14 mouse cellular contexts compared by ENCODE assay signal in the genomic region with DNA sequence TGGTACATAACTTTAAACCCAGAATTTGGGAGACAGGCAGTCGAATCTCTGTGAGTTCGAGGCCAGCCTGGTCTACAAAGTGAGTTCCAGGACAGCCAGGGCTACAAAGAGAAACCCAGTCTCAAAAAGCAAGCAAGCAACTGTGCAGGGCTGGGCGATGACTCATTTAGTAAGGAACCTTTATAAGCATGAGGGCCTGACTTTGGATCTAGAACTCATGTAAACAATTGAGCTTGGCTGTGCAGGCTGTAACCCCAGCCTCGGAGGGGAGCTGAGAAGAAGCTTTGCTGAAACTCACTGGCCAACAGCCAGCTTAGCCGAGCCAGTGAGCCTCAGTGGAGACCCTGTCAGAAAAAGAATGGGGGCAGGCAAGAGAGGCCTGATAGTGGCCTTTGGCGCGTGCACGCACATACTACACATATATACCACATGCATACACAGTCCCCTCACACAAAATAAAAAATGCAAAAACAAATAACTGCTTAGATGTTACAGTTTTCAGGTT.
"Had no signal": no experiment of that assay in that cellular context is flagged by ENCODE, and none has a peak within 500 bp of the region (broad histone marks: within the 10 kb centered on the region; RNA-seq: fewer than 3 reads in every experiment).

No protein-coding gene starts in this region.

- ATAC-seq: intestine, embryonic 16.5 days; midbrain, embryonic 15.5 days had no signal

- DNase-seq: kidney, postnatal 14 days; left cerebral cortex, postnatal 4 days; retina, postnatal 1 day; right cerebral cortex, postnatal 4 days; spleen, adult 18-20 months; thymus, postnatal 36 days had no signal

- H3K27ac ChIP-seq: kidney, embryonic 15.5 days; limb, embryonic 13.5 days; liver, embryonic 14.5 days; midbrain, embryonic 10.5 days; midbrain, embryonic 15.5 days; neural tube, embryonic 13.5 days; stomach, embryonic 15.5 days had no signal

- H3K9me3 ChIP-seq: kidney, embryonic 15.5 days; limb, embryonic 13.5 days; midbrain, embryonic 10.5 days; midbrain, embryonic 15.5 days; neural tube, embryonic 13.5 days; stomach, embryonic 15.5 days had no signal

- H3K9ac ChIP-seq: kidney, embryonic 15.5 days; limb, embryonic 13.5 days; liver, embryonic 14.5 days; midbrain, embryonic 15.5 days; neural tube, embryonic 13.5 days; stomach, embryonic 15.5 days had no signal

- H3K4me3 ChIP-seq: kidney, embryonic 15.5 days; limb, embryonic 13.5 days; midbrain, embryonic 10.5 days; midbrain, embryonic 15.5 days; neural tube, embryonic 13.5 days; stomach, embryonic 15.5 days had no signal

- H3K36me3 ChIP-seq: kidney, embryonic 15.5 days; limb, embryonic 13.5 days; midbrain, embryonic 10.5 days; midbrain, embryonic 15.5 days; neural tube, embryonic 13.5 days; stomach, embryonic 15.5 days had no signal

- H3K4me2 ChIP-seq: kidney, embryonic 15.5 days; limb, embryonic 13.5 days; midbrain, embryonic 15.5 days; neural tube, embryonic 13.5 days; stomach, embryonic 15.5 days had no signal

- H3K27me3 ChIP-seq: kidney, embryonic 15.5 days; limb, embryonic 13.5 days; midbrain, embryonic 15.5 days; neural tube, embryonic 13.5 days; stomach, embryonic 15.5 days had no signal
